Mouse (Mus musculus) ES-Bruce4 (cell line): Measurements from ENCODE around the gene Cmtr1.

Source experiments
- CTCF ChIP-seq: IDR thresholded peaks from one replicate; pipeline ENCODE4 v1.8.1; 2011; ENCODE audit warnings: low read depth, low read length
- EP300 ChIP-seq: IDR thresholded peaks from 2 replicates; pipeline ENCODE4 v1.6.1; 2011; ENCODE audit warnings: low read depth, low read length; ENCODE audit not compliant: insufficient read depth
- POLR2A ChIP-seq: IDR thresholded peaks from one replicate; pipeline ENCODE4 v1.8.1; 2011; ENCODE audit warnings: low read length; ENCODE audit not compliant: insufficient read depth

DNA sequence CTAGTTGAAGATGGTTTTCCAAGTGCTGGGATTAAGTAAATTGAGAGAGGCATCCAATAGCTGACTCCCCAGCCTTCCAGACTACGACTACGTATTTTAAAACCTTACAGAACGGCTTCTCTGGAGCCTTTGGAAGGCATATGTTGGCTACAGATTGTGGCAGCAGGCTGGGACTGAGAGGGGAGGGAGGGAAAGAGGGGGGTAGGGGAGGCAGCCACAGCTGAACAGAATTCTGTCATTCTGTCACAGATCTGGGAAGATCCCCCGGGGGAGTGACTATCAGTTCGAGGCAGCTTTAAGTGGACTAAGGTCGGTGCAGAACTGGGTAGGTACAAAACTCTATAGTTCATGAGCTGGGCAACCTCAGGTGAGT lies 71.5 kb downstream of the Cmtr1 start:
- TF ChIP-seq POLR2A (no peak), CTCF (no peak), EP300 (no peak)
